Mouse (Mus musculus) forebrain, embryonic 10.5 days (tissue): ENCODE results near the gene Mfsd2a. TPM values are rescaled to one million over a fixed set of nuclear protein-coding genes. Genes with fewer than 3 reads are reported as not detected.
"Not testable (repeated sequence)": the region's sequence is repeated elsewhere in the genome, so short reads cannot be mapped to it uniquely, and the experiment has no call there.

Source experiments
- DNase-seq: peaks from one replicate; pipeline ENCODE4 v3.0.0-alpha.2; 2017; ENCODE audit warnings: low spot score; ENCODE audit errors: extremely low spot score
- H3K27ac ChIP-seq: fragments of 300-500 bp; sonication (generic); 2 replicates; pipeline ENCODE4 v1.5.1; 2016; ENCODE audit warnings: mild to moderate bottlenecking
- H3K27me3 ChIP-seq: fragments of 300-500 bp; sonication (generic); 2 replicates; pipeline ENCODE4 v1.6.1; 2016; ENCODE audit warnings: mild to moderate bottlenecking; ENCODE audit not compliant: poor library complexity, severe bottlenecking
- H3K36me3 ChIP-seq: fragments of 300-500 bp; sonication (generic); replicated peaks from 2 replicates; pipeline ENCODE4 v1.6.1; 2016; ENCODE audit warnings: mild to moderate bottlenecking, moderate library complexity
- H3K4me1 ChIP-seq: fragments of 300-500 bp; sonication (generic); 2 replicates; pipeline ENCODE4 v1.6.1; 2016
- H3K4me3 ChIP-seq: fragments of 300-500 bp; sonication (generic); 2 replicates; pipeline ENCODE4 v1.5.1; 2016; ENCODE audit warnings: mild to moderate bottlenecking, moderate library complexity
- H3K9me3 ChIP-seq: fragments of 300-500 bp; sonication (generic); 2 replicates; pipeline ENCODE4 v1.6.1; 2016; ENCODE audit warnings: mild to moderate bottlenecking, moderate library complexity
- WGBS: fragments of 180-500 bp; shearing (Covaris S2); methylation state at CpG from one replicate; pipeline ENCODE4 v1.1.7; 2016; 5-methylcytosine and 5-hydroxymethylcytosine counted together
- polyA plus RNA-seq: library from polyadenylated mRNA; unstranded; fragments of >200 nt; fragmentation: Nextera tagmentation; extraction: Ambion mirVana; gene quantifications from 2 replicates; pipeline ENCODE4 v1.2.1, GENCODE M21; 2016

The Mfsd2a gene
- polyA plus RNA-seq, 1 experiment from 2014 or later: 19.4 TPM

DNA sequence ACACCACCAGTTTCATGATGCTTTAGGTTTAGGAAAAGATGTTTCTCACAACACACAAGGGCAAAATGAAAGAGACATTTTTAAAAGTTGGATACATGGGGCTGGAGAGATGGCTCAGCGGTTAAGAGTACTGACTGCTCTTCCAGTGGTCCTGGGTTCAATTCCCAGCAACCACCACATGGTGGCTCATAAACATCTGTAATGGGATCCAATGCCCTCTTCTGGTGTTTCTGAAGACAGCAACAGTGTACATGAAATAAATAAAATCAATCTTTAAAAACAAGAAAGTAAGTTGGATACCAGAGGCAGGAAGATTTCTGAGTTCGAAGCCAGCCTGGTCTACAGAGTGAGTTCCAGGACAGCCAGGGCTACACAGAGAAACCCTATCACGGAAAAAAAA lies 27.0 kb upstream of the Mfsd2a start:
- H3K27ac ChIP-seq, H3K36me3 ChIP-seq, H3K9me3 ChIP-seq, DNase-seq, H3K4me3 ChIP-seq, H3K4me1 ChIP-seq: not testable (repeated sequence)
- 48% methylated on average over 3 of the region's 3 CpGs for WGBS
- H3K27me3 ChIP-seq: peaks cover 21% of the 10 kb centered on the region

- no peak overlapping the region for H3K4me3 ChIP-seq
- peaks cover 4% of the 10 kb centered on the region; the same call in 1 of the 2 replicates for H3K9me3 ChIP-seq
- H3K4me1 ChIP-seq: peaks cover 13% of the 10 kb centered on the region
- no peak overlapping the region for H3K27ac ChIP-seq
- H3K27me3 ChIP-seq: peaks cover 26% of the 10 kb centered on the region
- WGBS: 92% methylated on average over 4 of the region's 4 CpGs
- no peaks in the 10 kb centered on the region for H3K36me3 ChIP-seq
- DNase-seq: no peak
Measured at GRCm38 (mm10) chr4:122987421-122987820, 26.4 kb upstream of the Mfsd2a start.

- H3K27me3 ChIP-seq: peaks cover 42% of the 10 kb centered on the region
Measured at GRCm38 (mm10) chr4:122985110-122985509, 24.1 kb upstream of the Mfsd2a start.

DNA sequence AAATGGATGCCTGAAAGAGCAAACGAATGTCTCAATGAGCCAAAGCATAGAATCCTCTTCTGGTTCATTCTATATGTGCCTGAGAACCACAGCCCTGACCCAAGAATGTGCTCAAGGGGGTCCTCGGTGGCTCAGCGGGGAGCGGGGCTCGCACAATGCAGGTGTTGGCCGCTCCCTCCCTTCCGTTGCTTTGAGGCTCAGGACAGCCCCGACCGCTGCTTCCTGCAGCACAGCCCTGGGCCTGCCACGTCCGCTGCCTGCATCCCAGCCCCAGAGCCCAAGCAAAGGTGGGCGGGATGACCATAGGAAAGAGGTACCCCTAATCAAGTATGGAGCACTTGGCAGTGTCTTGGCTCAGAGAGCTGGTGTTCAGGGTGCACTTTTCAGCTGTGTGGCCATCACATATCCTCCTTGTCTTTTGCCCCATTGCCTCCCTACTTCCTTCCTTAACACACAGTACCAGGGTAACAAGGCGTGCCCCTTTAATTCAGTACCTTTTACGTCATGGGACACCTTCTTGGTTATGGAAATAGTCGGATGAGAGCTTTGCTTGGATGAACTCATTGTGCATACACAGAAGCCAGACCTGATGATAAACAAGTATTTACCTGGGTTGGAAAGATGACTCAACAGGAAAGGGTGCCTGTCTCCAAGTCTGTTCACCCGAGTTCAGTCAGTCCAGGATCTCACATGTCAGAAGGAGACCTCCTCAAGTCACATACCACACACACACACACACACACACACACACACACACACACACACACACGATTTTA lies 22.7 kb upstream of the Mfsd2a start:
- Histone ChIP-seq H3K27me3 (peaks cover 42% of the 10 kb centered on the region), H3K27ac (peak overlapping the region; percentile 35; the same call in 1 of the 2 replicates), H3K9me3 (no peaks in the 10 kb centered on the region), H3K36me3 (no peaks in the 10 kb centered on the region), H3K4me3 (peak overlapping the region; percentile 39), H3K4me1 (peaks cover 22% of the 10 kb centered on the region)
- WGBS: 23% methylated on average over 17 of the region's 17 CpGs
- DNase-seq: peak; percentile 29

More at GRCm38 (mm10) chr4:122985110-122985509, 24.1 kb upstream of the Mfsd2a start:
- DNase-seq: peak; percentile 38
- Histone ChIP-seq H3K9me3 (no peaks in the 10 kb centered on the region), H3K4me3 (no peak overlapping the region), H3K36me3 (no peaks in the 10 kb centered on the region), H3K4me1 (peaks cover 22% of the 10 kb centered on the region), H3K27ac (no peak overlapping the region)
- WGBS: 56% methylated on average over 8 of the region's 8 CpGs

DNA sequence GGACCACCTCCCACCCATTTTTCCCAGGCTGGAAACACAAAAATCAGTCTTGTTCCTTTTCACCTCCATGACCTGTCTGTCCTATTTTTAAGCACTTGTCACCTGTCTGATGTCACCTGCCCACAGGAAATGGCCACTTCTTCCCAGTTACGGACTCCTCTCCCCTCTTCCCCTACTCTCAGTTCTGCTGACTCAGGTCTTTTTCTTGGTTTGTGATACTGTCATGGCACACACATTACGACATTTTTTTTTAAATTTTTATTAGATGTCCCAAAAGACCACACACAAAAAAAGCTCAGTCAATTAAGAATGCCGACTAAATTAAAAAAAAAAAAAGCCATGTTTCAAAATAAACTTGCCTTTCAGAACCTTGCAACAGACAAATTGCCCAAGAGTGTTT lies 21.5 kb upstream of the Mfsd2a start:
- H3K36me3 ChIP-seq: no peaks in the 10 kb centered on the region
- 76% methylated on average over 3 of the region's 3 CpGs for WGBS
- DNase-seq: no peak
- H3K27me3 ChIP-seq: peaks cover 42% of the 10 kb centered on the region
- no peaks in the 10 kb centered on the region for H3K9me3 ChIP-seq
- H3K4me3 ChIP-seq: no peak overlapping the region
- H3K27ac ChIP-seq: no peak overlapping the region
- peaks cover 22% of the 10 kb centered on the region for H3K4me1 ChIP-seq

DNA sequence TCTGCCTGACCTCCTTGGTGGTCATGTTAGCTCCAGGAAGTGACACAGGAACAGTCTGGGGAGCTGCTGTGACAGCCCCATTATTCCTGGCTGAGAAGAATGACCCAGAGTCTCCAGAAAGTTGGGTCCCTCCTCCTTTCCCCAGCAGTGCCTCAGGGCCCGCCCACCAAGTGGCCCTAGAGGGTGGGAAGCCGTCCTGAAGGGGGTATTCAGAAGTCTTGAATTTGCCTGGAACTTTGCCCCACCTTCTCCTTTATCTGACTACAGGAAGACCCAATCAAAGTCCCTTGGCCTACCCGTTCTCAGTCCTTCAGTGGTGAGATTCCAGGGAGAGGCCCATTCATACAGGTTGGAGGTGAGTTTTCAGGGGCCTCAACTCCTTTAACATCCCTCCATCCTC lies 20.9 kb upstream of the Mfsd2a start:
- Histone ChIP-seq H3K27ac (no peak overlapping the region), H3K9me3 (no peaks in the 10 kb centered on the region), H3K4me3 (no peak overlapping the region), H3K27me3 (peaks cover 42% of the 10 kb centered on the region), H3K4me1 (peaks cover 22% of the 10 kb centered on the region), H3K36me3 (no peaks in the 10 kb centered on the region)
- WGBS: 45% methylated on average over 3 of the region's 3 CpGs
- DNase-seq: no peak

DNA sequence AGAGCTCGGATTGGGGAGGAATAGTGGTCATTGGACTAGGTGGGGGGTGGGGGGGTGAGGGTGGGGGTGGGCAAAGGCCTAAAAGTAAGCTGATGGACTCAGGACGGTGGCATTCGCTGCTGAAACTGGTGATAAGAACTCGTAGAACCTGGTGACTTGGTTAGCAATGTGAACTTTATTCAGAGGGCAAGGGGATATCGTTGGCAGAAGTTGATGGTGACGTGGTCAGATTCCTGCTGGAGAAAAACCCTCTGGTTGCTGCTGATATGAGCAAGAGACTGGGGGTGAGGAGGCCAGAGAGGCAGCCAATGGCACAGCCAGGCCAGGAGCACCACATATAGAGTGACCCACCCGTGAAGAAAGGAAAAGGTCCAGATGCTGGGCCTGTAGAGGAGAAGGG lies 20.2 kb upstream of the Mfsd2a start:
- peaks cover 22% of the 10 kb centered on the region for H3K4me1 ChIP-seq
- H3K9me3 ChIP-seq: no peaks in the 10 kb centered on the region
- DNase-seq: no peak
- H3K36me3 ChIP-seq: no peaks in the 10 kb centered on the region
- no peak overlapping the region for H3K27ac ChIP-seq
- H3K27me3 ChIP-seq: peaks cover 42% of the 10 kb centered on the region
- no peak overlapping the region for H3K4me3 ChIP-seq
- WGBS: 91% methylated on average over 7 of the region's 7 CpGs

- DNase-seq: no peak
- peaks cover 42% of the 10 kb centered on the region for H3K27me3 ChIP-seq
- H3K4me1 ChIP-seq: peaks cover 22% of the 10 kb centered on the region
- no peaks in the 10 kb centered on the region for H3K36me3 ChIP-seq
- no peak overlapping the region for H3K4me3 ChIP-seq
- 84% methylated on average over 2 of the region's 2 CpGs for WGBS
- no peaks in the 10 kb centered on the region for H3K9me3 ChIP-seq
- no peak overlapping the region for H3K27ac ChIP-seq
Measured at GRCm38 (mm10) chr4:122980684-122981083, 19.7 kb upstream of the Mfsd2a start.

- 78% methylated on average over 3 of the region's 3 CpGs for WGBS
- no peak for DNase-seq
- H3K36me3 ChIP-seq: no peaks in the 10 kb centered on the region
Measured at GRCm38 (mm10) chr4:122979826-122980225, 18.8 kb upstream of the Mfsd2a start.

DNA sequence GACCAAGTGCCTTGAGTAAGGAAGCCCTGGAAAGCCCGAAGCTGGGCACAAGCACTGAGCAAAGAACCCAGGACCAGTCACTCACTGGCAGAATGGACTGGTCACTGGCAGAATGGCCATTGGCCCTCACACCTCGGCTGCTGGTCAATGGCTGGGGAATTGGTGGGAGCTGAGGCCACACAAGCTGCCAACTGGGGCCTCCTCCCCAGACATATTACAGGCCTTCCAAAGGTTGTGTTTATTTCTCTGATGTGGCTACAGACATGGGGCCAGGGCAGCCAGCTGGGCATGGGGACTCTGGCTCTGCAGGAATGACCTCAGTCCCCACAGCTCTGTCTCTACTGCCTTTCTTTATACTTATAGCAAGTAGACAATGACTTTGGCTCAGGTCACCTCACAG lies 17.9 kb upstream of the Mfsd2a start:
- no peaks in the 10 kb centered on the region for H3K36me3 ChIP-seq
- no peaks in the 10 kb centered on the region for H3K9me3 ChIP-seq
- H3K4me3 ChIP-seq: no peak overlapping the region
- H3K4me1 ChIP-seq: peaks cover 22% of the 10 kb centered on the region
- peaks cover 29% of the 10 kb centered on the region for H3K27me3 ChIP-seq
- 85% methylated on average over 2 of the region's 2 CpGs for WGBS
- no peak overlapping the region for H3K27ac ChIP-seq
- no peak for DNase-seq

More at GRCm38 (mm10) chr4:122979826-122980225, 18.8 kb upstream of the Mfsd2a start:
- Histone ChIP-seq H3K27ac (no peak overlapping the region), H3K4me1 (peaks cover 22% of the 10 kb centered on the region), H3K4me3 (no peak overlapping the region), H3K9me3 (no peaks in the 10 kb centered on the region), H3K27me3 (peaks cover 39% of the 10 kb centered on the region)

GRCm38 (mm10) chr4:122976885-122977284 lies 15.9 kb upstream of the Mfsd2a start:
- no peaks in the 10 kb centered on the region for H3K9me3 ChIP-seq
- H3K27ac ChIP-seq: no peak overlapping the region
- H3K4me1 ChIP-seq: peaks cover 5% of the 10 kb centered on the region
- WGBS: 87% methylated on average over 4 of the region's 4 CpGs
- no peak overlapping the region for H3K4me3 ChIP-seq
- no peak for DNase-seq
- peaks cover 11% of the 10 kb centered on the region for H3K27me3 ChIP-seq
- H3K36me3 ChIP-seq: no peaks in the 10 kb centered on the region

- WGBS: 84% methylated on average over 5 of the region's 5 CpGs
Measured at GRCm38 (mm10) chr4:122974976-122975520, 14.1 kb upstream of the Mfsd2a start.

DNA sequence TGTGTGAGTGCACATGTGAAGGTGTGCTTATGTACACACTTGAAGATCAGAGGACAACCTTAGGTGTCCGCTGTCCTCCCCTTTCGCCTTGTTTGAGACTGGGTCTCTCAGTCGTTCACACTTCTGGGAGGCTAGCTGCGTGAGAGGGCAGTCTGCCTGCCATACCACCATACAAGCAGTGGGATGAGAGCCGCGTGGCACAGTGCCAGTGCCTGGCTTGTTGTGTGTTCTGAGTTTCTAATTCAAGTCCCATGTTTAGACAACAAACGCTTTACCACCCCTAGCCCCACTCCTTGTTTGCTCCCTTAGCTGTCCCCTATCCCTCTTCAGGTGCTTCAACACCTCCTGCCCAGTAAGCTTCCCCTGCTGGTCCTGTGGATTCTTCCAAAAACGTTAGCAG lies 11.1 kb upstream of the Mfsd2a start:
- DNase-seq: no peak
- 78% methylated on average over 8 of the region's 8 CpGs for WGBS
- no peaks in the 10 kb centered on the region for H3K4me1 ChIP-seq

More at GRCm38 (mm10) chr4:122974976-122975520, 14.1 kb upstream of the Mfsd2a start:
- H3K4me3 ChIP-seq: no peak overlapping the region
- H3K36me3 ChIP-seq: no peaks in the 10 kb centered on the region
- no peaks in the 10 kb centered on the region for H3K4me1 ChIP-seq
- H3K27ac ChIP-seq: no peak overlapping the region
- no peaks in the 10 kb centered on the region for H3K27me3 ChIP-seq
- no peak for DNase-seq
- H3K9me3 ChIP-seq: no peaks in the 10 kb centered on the region

More for the DNA sequence above, 11.1 kb upstream of the Mfsd2a start:
- H3K27ac ChIP-seq: no peak overlapping the region
- no peak overlapping the region for H3K4me3 ChIP-seq
- no peaks in the 10 kb centered on the region for H3K36me3 ChIP-seq
- H3K9me3 ChIP-seq: no peaks in the 10 kb centered on the region
- no peaks in the 10 kb centered on the region for H3K27me3 ChIP-seq
